7 mouse cellular contexts compared by ENCODE assay signal in the genomic region with DNA sequence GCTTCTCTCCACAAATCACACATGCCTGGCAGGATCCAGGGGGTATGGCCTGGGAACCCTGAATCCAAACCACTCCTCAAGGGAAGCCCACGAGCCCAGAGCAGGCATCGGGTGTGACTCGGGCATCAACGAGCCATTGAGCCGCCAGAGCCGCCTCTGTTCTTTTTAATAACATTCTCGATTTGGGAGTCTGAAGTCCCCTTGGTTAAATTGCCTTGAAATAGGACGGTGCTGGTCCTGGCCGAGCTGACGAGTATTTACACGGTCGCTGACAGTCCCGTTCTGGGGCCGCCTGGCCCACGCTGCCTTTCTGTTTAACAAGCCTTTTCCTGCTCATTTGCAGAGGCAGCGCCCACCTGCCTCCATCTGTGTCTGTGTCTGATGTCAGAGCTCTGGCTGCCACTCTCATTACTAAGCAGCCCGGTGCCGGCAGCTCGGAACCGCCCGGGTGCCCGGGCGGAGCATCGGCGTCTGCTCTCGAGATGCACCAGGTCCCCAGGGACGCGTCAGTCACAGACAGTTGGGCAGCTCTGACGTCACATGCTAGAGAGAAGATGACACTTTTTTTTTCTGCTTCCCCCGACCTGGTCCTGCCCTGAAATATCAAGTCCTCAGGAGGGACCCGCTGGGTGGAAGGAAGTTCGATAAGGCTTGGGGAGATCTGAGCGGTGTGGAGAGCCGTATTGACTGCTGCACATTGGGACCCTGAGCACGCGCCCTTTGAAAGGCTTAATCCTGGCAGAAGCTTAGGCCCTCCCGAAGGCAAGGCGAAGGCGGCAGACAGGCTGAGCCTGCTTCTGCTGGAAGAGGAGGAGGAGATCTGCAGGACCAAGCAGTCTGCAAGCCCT. TPM values are rescaled to one million over a fixed set of nuclear protein-coding genes. Genes with fewer than 3 reads are reported as not detected.
DNase-seq lines count a peak whose midpoint lies in the region; ATAC-seq and TF ChIP-seq lines count a peak whose summit lies in the region.

No protein-coding gene starts in this region.

- no peaks in the 10 kb centered on the region for H3K36me3 ChIP-seq in forebrain, postnatal 0 days (ENCODE audit: insufficient read depth)

- H3K27me3 ChIP-seq in forebrain, postnatal 0 days (ENCODE audit: insufficient read depth, low read length) = no peaks in the 10 kb centered on the region

- TF ChIP-seq CTCF in forebrain, postnatal 0 days (IDR thresholded peaks at IDR 0.05; ENCODE audit: low read depth) = no peak

- ATAC-seq in CD4-positive, CD25-positive, alpha-beta regulatory T cell, adult 4 months = peak; percentile 85
- peak; percentile 72 for ATAC-seq in forebrain, postnatal 0 days

- DNase-seq in R1 (ENCODE audit: low read depth, low spot score) = peak; percentile 30
- peak; percentile 72 for DNase-seq in forebrain, postnatal 0 days
- DNase-seq in layer of hippocampus, postnatal 25 days (ENCODE audit: extremely low spot score in 1 of 2, low spot score in 1 of 2) = peak; percentile 57 to 62
- peak; percentile 55 for DNase-seq in lung, postnatal 25 days (ENCODE audit: low spot score)
- peak; percentile 64 for DNase-seq in right cerebral cortex, postnatal 14 days
- DNase-seq in ovary, postnatal 36 days (ENCODE audit: low spot score) = no peak

- peak overlapping the region; percentile 26; the same call in 1 of the 2 replicates for H3K9ac ChIP-seq in forebrain, postnatal 0 days

- 6% methylated on average over 39 of the region's 39 CpGs for WGBS in forebrain, postnatal 0 days

- H3K9me3 ChIP-seq in forebrain, postnatal 0 days (ENCODE audit: low read length) = no peaks in the 10 kb centered on the region

- peak overlapping the region; percentile 22 for H3K4me3 ChIP-seq in forebrain, postnatal 0 days (ENCODE audit: low read depth, low read length)

- peaks cover 21% of the 10 kb centered on the region for H3K4me1 ChIP-seq in forebrain, postnatal 0 days (ENCODE audit: insufficient read depth)

- H3K4me2 ChIP-seq in forebrain, postnatal 0 days (ENCODE audit: low read depth) = peak overlapping the region; percentile 43

- 0 out of 2 replicates have a peak overlapping the region, but pooled peaks have one; percentile 21 for H3K27ac ChIP-seq in forebrain, postnatal 0 days (ENCODE audit: low read depth, low read length)

RNA-seq across cellular contexts. Expression of a gene that starts 12.4 kb away (rescaled TPM):
- under 1 TPM; 0.11 to 0.20 TPM for polyA plus RNA-seq in CD4-positive, CD25-positive, alpha-beta regulatory T cell, adult 4 months (2017; shearing (Covaris generic))
- total RNA-seq in forebrain, postnatal 0 days (2014; rRNA removed) = 0.08 and 0.19 TPM in 2 replicates
- polyA plus RNA-seq in forebrain, postnatal 0 days (2015; fragmentation: Nextera tagmentation; extraction: Ambion mirVana) = 0.06 TPM in 1 of 2 replicates, not detected in the other
- not detected for total RNA-seq in layer of hippocampus, postnatal 25 days (2021)

RNA-seq across cellular contexts. Expression of a gene that starts 23.1 kb away (rescaled TPM):
- under 1 TPM; 0.24 to 0.44 TPM for polyA plus RNA-seq in CD4-positive, CD25-positive, alpha-beta regulatory T cell, adult 4 months (2017; shearing (Covaris generic))
- 8.9 and 12.7 TPM in 2 replicates for total RNA-seq in forebrain, postnatal 0 days (2014; rRNA removed)
- polyA plus RNA-seq in forebrain, postnatal 0 days (2015; fragmentation: Nextera tagmentation; extraction: Ambion mirVana) = 5.7 and 8.5 TPM in 2 replicates
- total RNA-seq in layer of hippocampus, postnatal 25 days (2021) = 100 to 1,000 TPM; 115 to 137 TPM
